Mouse (Mus musculus) spleen, postnatal 14 days (tissue): ENCODE measurements around the gene Cdc37.
A peak's percentile ranks its signal among the peaks of the same experiment; 100 is the strongest.

ENCODE experiments used
- DNase-seq, 2 experiments: peaks; one replicate each; pipeline ENCODE4 v3.0.0; 2021 to 2022; ENCODE audit warnings: low spot score in 2 of 2

Cdc37 gene

DNA sequence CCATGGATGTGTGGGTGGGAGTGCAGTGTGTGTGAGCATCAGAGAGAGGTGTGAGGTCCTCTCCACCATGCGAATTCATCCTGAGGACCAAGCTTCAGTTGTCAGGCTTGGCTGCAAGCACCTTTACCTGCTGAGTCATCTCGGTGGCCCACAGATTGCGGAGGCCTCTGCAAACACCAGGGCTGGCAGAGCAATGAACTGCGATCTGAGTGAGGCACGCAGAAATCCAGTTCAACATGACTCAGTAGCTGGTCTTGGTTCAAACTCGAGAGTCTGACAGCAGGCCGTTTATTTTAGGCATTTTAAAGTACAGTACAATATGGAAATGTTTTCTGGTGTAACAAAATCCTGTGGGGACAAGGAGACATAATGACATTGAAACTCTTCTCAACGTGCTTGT lies 52.0 kb downstream of the Cdc37 start:
- DNase-seq: no peak

DNA sequence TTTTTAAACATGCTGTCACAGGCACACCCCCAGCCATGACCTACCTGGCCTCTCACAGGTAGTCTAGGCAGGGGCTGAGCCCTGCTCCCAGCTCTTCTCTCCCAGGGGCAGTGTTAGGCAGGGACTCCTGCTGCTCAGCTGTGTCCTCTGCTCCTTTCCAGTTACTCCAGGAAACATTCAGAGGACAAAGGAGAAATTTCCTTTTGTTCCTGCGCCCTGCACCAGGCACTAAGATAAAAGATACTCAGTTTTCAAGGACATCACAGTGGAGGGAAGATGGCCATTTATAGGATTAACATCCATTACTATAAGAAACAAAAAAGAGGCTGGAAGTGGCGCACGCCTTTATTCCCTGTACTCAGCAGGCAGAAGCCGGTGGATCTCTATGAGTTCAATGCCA lies 53.8 kb downstream of the Cdc37 start:
- DNase-seq: no peak

DNA sequence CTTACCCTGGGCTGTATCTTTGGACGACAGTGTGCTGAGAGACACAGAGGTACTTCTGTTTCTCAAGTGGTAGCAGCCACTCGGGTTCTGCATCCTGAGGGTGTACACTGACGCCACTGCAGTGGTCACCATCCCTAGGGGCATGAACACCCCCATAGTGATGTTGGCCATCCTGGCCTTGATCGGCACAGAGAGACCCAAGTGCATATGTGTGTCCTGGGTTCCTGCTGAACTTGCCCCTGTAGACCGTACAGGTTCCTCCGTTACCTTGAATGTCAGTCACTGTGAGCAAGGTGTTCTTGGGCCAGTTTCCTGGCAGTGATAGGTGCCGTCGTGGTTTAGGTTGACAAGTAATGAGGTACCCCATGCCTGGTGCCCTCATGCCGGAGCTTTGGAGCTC lies 56.4 kb downstream of the Cdc37 start:
- DNase-seq: no peak

- peak; percentile 95 for DNase-seq
Observed at GRCm38 (mm10) chr9:21091707-21092320, 58.0 kb downstream of the Cdc37 start, which contains the start of the genes Gm38431 and Raver1. Gm38431 (minus strand) TSS chr9:21091997. Raver1 (minus strand) TSS chr9:21092008.

DNA sequence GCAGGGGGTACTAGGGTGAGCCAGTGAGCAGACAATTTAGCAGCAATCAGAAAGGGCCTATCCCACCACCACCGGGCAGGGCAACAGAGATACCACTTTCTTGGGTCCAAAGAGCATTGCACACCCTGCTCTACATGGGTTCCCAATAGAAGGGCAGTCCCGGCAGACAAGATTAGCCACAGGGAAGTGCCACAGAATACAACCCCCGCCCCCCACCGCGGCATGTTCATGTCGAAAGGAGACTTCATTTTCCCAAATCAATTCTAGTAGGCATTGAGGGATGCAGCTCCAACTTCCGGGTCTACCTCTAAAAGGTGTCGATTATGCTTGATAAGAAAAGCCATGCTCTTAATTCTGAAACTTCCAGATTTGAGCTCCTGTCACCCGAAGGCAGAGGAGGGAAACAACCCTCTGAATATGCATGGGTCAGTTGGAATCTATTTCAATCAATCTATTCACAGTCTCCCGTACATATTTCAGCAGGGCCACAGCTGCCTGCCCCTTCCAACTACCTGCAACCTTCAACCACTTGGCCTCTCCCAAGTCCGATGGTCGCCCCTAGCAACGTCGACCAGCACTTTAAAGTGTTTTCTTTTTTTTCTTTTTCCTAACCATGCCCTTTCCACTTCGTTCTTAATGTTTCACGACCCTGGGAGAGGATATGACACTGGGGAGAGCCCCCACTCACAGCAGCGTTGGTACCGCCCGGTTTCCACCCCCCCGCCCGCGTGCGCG lies 58.6 kb downstream of the Cdc37 start:
- no peak for DNase-seq

DNA sequence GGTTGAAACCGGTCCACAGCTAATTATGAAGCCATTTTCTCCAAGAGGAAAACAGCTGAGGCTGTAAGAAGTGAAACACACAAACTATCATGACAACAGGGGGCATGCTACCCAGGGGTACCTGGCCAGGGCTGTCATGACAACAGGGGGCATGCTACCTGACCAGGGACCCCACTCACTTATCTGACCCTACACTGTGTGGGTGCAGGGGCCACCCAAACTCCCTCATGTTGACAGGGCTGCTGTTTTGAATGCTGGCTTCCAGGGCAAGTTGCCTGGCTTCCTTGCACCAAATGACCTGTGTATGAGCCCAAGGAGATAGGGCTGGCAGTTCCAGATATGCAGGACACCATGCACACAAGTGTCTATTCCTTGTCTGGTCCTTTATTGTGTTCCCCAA lies 59.2 kb downstream of the Cdc37 start:
- DNase-seq: no peak

DNA sequence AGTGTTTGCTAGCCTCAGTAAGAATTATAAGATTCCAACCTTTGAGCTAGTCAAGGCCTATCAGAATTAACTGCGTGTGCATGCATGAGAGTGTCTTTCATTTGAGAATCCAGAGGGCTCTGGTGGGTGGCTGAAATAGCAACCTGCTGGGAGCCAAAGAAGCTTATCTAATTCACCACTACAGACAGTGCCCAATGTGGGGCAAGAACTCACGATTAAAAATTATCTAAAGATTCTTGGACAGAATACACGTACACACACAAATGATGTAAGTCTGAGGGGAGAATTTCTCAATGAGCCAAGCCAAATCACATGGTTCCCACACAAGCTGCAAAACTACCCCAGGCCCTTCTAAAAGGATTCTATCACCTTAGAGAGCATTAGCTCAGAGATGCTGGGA lies 66.5 kb downstream of the Cdc37 start:
- DNase-seq: no peak
